Mouse (Mus musculus): ENCODE measurements around the gene Mex3b.

GRCm38 (mm10) chr7:82868309-82869230 lies 1.4 kb downstream of the Mex3b start:
- TF ChIP-seq SMC3 (IDR thresholded peaks at IDR 0.05; ENCODE audit: low read depth, low read length) (no peak), CHD1 (IDR thresholded peaks at IDR 0.05; ENCODE audit: low read depth, low read length) (no peak), USF1 (IDR thresholded peaks at IDR 0.05; ENCODE audit: low read depth, low read length) (no peak), CTCF (conservative IDR thresholded peaks at IDR 0.05 in 1 of 2, IDR thresholded peaks at IDR 0.05 in 1 of 2; ENCODE audit: low read depth in 2 of 2, low read length in 2 of 2) (no peak), KAT2A (IDR thresholded peaks at IDR 0.05; ENCODE audit: insufficient replicate concordance, low read length) (no peak), POLR2A (IDR thresholded peaks at IDR 0.05; ENCODE audit: low read depth, low read length) (no peak), CHD2 (IDR thresholded peaks at IDR 0.05; ENCODE audit: low read length) (no peak), HCFC1 (IDR thresholded peaks at IDR 0.05; ENCODE audit: low read depth, low read length) (no peak), ZC3H11A (IDR thresholded peaks at IDR 0.05; ENCODE audit: low read depth, low read length) (no peak)

Measured in CH12.LX (cell line).